Mouse (Mus musculus) frontal cortex, adult (tissue): ENCODE measurements at regions not wholly inside any gene's neighbourhood (a gene's known extent, or its start where the extent isn't known, plus 50 kb on each side); places are given as distances from the start of the nearest gene placed in this dataset.
"Not testable (repeated sequence)": the region's sequence is repeated elsewhere in the genome, so short reads cannot be mapped to it uniquely, and the experiment has no call there.

Source experiments
- ATAC-seq: cut with Nextera tagmentation; 2 replicates; pipeline ENCODE4 v1.9.2; 2017; ENCODE audit warnings: mild to moderate bottlenecking, moderate library complexity, mixed read lengths; ENCODE audit not compliant: low TSS enrichment

DNA sequence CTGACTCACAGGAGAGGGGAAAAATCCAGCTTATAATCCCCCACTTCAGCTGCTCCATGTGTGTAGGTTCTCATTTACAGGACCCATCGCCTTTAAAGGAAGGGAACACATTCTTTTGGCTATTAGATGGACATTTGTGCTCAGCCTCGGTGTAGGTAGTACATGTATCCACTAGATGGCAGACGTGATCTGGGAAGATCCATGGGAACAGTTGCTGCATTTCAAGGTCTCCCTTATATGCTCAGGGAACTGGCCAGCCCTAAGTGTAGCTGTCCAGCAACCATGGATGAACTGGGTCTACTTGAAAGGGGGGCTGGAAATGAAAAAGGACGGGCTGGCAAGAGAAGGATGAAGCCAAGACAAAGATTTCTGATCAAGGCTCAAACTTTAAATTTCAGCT, 124.0 kb downstream of the Akain1 start:
- peak; percentile 97 for ATAC-seq

DNA sequence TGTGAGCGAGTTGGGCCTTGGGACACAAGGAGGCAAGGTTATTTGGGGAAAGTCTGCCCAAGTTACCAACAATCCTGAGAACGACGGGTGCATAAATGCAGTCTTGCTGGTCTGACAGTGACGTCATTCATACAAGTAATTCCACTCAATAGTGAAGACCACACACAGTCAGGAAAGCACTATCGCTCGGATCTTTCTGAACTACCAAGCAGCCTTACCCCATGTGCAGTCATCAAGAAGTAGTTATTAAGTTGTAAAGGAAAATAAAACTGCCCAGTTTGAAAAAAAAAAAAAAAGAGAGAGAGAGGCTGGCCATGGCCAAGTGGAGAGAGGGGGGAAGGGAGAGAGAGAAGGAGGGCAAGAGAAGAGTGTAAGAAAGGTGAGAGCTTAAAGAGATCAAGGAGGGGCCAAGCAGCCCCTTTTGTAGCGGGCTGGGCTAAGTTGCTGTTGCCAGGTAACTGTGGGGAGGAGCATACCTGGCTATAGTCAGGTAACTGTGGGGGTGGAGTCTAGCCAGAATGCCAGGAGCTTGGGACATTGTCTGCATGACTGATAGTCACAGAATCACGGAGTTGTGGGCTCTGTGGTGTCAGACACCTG, 132.0 kb downstream of the Akain1 start:
- not testable (repeated sequence) for ATAC-seq

DNA sequence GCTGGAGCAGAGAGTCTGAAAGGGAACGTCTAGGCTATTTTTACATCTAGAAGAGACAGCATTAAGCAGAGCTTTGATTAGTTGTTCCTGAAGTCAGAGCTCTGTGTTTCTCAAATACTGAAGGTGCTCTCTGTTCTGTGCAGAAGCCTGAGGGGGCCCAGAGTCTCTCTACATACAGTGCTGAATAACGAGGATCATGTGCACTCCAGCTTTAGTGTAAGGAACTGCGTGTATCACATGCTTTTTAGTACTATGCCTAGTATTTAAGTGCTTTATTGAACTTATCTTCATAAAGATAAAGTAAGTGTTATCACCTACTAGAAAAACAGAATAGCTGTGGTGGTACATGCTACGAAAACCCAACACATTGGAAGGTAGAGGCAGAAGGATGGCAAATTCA, 151.4 kb downstream of the Akain1 start:
- ATAC-seq, result peak; percentile 50; the same call in 1 of the 2 replicates

DNA sequence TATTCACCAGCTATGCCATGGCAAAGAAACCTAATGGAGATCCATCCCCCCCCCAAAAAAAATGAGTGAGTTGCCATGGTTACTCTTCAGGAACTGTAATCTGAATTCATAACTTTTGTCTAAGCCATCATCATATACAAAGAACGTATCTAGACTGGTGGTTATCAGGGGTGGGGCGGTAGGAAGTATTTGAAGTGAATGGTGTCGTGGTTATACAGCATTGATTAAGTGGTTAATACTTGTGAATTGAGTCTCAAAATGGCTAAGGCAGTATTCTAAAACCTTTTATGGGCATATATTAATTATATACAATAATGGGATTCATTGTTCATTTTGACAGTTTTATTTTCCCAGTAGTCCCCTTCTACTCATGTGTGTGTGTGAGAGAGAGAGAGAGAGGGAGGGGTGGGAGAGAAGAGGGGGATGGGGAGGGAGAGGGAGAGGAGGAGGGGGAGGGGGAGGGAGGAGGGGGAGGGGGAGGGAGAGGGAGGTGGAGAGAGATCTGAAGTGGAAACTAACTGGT, 158.7 kb downstream of the Akain1 start:
- no peak for ATAC-seq

DNA sequence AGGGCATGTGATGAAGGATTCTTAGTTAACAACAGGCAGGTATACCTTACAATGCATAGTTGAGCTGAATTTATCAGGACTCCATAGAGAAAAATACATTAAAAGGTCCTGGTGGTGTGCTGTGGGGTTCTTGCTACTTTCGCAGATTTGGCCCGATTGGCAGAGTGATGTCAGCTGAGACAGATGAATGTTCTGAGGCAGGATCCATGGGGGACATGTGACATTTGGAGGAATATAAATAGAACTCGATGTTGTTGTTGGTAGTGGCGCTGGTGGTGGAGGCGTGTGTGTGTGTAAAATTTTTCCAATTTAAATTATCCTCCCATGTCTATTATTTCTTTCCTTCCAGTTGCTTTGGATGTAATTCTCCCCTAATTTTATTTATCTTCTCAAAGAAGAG, 159.3 kb downstream of the Akain1 start:
- ATAC-seq, result no peak

DNA sequence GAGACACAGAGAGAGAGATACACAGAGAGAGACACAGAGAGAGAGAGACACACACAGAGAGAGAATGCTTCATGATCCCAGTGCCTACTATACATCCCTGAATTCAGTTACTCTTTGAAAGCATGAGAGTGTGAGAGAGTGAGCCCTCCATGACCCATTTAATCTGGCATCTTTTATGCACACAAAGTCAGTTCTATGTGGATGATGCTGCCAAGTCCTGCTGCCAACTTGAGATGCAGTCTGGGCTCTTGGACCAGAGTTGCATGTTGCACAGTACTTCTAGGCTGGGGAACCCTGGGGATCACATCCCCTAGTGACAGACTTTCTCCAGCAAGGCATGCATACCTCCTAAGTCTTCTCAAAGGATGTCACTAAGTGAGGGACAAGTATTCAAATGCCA, 164.5 kb downstream of the Akain1 start:
- no peak for ATAC-seq

DNA sequence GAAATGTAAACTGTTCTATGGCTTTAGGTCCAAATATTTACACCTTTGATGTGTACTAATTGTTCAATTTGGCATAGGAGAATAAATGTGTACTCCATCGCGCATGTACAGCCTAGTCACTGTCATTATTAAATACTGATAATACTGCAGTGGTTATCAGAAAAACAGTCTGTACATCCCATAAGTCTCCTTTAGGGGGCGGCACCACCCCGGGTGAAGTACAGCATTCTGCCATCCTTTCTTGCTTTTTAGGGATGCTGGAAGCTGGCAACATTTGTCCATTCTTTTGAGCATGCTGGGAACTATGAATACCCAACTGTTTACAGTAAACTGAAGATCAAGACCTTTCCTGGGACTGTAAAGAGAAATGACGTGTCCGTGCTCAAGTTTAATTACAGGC, 165.6 kb downstream of the Akain1 start:
- peak; percentile 69 for ATAC-seq

DNA sequence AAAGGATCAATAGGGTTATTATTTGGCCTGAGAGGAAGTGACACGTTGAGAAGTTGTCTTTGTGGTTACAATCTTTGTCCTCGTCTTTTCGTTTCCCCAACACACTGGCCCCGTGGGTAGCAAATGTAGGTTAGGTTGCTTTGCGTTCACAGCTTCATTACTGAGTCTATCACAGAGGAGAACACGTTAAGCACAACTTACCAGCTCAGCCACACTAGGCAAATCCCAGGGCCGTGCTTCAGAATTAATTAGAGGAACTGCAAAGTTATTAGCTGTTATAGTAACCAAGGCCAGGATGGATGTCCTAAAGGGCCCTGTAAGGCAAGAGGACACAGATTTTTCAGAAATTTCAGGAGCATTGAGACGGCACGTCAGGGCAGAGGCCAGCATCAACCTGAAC, 166.3 kb downstream of the Akain1 start:
- ATAC-seq, result no peak

DNA sequence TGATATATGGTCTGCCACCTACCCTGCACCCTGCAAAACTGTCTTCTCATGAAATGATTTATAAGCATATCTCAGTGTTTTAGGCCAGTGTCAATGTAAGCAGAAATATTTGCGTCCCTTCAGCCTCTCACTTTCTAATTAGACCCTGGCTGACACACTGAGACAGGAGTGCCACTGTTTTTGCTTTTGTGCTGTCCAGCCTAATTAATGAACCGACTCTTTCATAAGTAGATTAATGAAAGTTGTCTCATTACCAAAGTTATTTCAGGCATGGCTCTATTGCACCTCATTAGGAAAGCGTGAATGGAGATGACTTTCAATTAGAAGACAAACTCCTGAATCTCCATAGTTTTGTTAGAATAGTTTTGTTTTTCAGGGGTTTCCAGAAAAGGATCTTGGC, 192.3 kb downstream of the Akain1 start:
- 0 out of 2 replicates have a peak, but pooled peaks have one; percentile 41 for ATAC-seq

DNA sequence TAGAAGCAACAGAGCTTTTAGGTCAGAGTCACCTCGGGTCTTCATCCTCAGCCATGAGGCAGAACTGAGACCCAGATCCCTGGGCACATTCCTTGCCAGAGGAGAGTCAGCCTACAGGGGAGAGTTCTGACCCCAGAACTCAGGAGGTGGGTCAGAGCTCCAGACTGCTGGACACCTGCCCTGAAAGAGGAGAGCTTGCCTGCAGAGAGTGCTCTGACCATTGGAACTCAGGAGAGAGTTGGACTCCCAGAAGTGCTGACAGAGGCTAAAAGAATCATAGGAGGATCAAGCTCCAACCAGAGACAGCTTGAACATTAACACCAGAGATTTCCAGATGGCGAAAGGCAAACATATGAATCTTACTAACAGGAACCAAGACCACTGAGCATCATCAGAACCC, 211.4 kb downstream of the Akain1 start:
- not testable (repeated sequence) for ATAC-seq

DNA sequence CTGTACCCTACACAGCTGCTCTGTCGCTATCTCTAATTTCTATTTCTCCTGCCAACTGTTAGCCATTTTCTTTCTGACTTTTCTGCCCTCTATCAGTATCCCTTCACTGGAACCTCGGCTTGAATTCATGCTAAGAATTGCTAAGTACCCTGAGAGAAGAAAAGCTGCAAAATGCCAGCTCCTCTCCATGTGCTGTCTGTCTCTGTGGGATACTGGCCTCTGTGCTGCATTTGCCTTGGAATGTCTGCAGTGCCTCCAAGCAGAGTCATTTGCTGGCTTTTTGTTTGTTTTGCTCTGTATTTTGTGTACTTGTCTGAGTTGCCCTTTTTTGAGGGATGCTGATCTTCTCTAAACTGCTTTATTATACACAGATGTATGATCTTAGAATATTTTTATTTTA, 215.5 kb downstream of the Akain1 start:
- no peak for ATAC-seq

DNA sequence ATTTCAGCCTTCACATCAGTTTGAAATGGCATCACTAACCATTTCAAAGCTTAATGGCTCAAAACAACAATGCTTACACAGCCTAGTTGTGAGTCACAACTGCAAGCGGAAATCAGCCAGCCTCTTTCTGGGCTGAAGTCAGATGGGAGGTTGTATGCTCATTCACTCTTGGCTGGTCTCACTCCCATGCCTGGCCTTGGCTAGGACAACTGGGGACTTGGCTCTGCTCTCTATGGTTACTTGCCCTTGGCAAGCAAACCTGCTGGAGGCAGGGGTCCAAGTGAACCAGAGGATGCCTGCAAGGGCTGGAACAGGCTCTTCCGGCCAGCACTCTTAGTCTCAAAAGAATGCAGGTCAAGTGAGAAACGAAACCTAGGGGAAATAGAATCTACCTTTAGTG, 233.4 kb downstream of the Akain1 start:
- ATAC-seq, result peak; percentile 70

DNA sequence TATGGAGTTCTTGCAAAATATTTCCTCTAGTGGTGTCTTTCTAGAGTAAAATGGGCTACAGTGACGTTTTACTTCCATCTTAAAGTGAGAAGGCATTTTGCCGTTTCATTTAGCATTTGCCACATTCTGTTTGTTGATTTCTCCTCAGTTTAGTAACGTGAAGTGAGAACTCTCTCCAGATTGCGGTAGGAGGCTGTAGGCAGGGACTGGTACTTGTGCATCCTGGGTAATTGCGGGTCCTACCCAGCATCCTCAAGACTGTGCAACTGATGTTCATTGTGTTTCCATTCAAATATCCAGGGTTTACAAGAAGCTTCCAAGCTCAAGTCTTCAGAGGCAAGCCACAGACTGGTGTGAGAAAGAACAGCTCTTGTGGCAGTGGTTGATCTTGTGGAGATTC, 244.0 kb downstream of the Akain1 start:
- ATAC-seq, result peak; percentile 69

DNA sequence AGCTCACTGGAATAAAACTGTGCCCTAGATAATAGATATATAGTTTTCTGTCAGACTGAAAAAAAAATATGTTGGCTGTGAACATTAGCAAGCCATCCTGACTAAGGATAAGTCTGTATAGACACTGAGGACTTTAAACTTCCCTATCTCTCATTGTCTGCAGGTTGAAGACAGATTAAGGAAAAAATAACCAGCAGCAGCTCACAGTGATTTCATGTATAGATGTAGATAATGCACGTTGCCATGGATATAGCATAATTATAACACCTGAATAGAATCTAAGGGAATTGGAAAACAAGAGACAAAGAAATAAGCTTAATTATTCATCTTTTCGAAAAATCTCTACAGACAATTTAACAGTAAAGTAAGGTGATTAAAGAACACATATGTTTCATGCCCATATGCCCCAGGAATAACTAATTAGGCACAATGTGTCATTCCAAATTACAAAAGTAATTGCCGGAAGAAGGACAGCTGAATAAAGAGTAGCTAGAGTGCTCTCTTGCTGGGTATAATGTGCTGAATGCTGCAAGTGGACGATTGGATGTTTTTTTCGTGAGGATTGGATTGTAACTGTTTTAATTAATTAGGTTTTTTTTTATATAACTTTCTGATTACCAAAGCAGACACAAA, 246.6 kb downstream of the Akain1 start:
- no peak for ATAC-seq

DNA sequence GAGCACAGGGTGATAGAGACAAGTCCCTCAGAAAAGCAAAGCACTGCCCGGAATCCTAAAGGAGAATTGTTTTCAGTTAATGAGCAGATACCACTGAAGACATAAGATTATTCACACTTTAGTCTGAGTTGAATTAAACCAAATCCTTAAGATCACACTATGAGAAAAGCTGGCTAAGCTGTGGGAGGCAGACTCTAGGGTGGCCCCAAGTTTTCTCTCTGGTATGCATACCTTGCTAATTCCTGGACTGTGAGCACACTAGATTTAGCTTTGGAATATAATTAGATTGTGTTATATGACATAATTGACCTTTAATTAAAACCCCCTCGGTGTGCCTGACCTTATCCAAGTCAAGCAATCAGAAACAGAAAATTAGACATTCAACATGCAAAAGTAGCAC, 247.3 kb downstream of the Akain1 start:
- no peak for ATAC-seq

DNA sequence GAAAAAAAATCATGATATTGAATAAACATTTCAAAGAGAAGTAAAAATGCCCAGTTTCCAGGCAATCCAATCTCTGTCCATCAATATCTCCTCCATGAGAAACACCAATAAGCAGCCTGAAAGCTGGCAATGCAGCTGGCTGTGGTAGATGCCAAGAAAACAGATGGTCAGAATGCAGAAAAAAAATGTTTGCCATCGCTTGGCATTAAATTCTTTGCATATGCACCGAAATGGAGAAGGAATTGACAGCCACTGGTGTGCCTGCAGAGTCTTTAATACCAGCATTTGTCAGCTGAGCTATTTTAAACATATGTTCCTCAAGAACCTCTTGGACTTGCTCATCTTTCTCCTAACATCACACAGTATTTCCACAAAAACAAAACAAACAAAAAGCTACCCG, 256.2 kb downstream of the Akain1 start:
- peak; percentile 67 for ATAC-seq

DNA sequence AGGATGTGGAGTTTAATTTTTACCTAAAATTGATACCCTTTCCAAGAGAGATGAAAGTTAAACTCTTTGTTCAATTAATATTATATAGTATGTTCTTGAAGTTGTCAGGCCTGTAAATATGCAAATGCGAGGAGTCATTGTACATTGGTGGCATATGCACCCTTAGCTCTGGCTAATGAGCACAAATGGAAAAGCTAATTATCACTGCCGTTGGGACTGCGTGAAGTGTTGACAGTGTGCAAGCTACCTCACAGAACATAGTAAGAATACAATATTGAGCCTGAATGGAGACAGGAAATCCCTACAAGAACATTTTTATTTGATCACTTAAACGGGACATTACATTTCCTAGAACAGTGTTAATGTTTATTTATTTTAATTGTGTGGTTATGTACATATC, 241.5 kb upstream of the Dlgap1 start:
- no peak for ATAC-seq

DNA sequence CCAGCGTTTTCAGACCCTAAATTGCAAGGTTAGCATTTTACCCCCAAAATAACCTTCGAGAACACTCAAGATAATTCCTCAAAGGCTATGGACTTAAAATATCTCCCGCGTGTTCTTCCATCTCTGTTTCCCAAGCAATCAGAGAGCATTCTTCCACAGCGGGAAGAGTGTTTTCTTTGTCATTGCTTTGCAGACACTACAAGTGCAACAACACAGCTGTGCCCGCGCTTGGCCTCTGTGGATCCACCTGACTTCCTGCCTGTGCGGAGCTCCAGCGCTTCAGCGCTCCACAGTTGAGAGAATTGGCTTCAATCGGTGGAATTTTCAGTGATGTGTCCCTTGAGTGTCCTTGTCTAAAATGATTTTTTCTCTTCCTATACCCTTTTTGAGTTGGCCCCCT, 235.9 kb upstream of the Dlgap1 start:
- peak; percentile 57; the same call in 1 of the 2 replicates for ATAC-seq

DNA sequence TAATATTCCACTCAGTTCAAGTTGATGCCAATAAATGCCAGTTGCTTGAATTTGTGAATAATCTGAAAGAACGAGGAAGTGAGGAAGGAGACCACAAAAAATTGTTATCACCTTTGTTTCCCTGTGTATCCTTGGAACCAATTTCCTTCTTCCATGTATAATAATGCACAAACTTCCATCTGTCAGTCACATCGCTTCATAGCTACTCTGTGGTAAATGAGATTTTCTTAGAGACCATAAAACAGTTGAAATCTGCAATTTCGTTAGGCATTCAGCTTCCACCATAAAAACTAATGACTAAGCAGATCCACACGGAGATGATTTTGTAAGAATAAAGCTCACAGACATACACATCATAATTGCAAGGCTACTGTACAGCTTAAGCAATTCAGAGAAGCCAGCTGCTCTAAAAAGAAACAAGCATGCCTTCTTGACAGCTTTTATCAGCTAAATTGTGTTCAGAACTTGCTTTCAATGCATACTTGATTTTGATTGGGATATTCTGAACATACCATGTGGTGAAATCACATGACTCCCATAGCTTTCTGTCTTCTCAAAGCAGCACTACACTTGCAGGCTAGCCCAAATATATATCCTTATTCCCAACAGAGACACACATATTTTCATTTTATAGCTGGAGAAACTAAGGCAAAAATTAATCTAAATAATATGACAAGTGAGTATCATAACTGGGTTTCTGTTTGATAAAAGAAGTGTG, 232.3 kb upstream of the Dlgap1 start:
- peak; percentile 38 for ATAC-seq

DNA sequence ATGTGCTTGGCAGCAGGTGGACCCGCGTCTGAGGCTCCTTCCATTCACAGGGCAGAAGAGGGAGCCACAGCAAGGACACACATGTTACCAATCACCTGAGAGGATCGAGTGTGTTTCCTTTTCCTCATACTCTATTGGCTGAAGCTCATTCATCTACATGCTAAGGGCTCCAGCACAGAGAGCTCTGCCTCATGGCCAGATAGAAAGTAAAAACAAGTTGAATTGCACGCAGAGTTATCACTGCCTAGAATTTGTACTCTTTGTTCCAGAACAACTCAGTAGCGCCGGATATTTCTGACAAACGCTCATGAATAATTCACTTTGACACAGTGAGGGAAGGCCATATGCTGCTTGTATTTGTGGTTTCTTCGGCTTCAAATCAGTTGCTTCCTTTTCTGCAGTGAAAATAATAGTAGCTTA, 199.9 kb upstream of the Dlgap1 start:
- peak; percentile 72 for ATAC-seq

DNA sequence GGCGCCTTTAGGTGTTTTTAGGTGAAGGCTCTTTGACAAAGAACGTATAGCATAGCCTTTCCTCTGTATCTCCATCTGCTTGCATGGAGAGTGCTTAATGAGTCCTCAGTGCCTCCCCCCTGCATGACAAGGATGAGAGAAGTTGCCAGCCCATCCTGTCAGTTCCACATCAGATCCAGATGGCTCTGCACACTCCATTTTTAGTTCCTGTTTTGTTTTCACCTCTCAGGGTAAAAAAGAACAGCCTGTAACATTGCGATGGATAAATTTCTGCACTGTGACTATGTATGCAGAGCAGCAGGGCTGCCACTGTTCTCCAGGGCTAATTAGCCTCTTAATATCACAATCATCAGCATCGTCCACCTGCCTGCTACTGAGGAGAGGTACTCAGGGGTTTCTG, 198.8 kb upstream of the Dlgap1 start:
- ATAC-seq, result peak; percentile 80

DNA sequence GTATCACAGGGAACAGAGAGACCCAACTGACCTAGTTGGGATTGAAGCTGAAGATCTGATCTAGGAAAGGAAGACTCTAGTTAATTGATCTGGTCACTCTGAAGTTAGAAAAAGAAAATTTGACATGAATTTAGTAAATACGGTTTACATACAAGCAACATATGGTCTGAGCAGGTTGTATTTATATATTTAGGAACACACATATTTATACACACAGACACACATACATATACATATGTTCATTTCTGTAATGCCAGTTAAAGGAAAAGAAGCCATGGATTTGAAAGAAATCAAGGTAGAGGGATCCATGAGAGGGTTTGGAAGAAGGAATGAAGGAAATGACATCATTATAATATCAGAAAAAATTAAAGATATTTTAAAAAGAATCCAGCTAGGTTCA, 187.7 kb upstream of the Dlgap1 start:
- ATAC-seq, result no peak

DNA sequence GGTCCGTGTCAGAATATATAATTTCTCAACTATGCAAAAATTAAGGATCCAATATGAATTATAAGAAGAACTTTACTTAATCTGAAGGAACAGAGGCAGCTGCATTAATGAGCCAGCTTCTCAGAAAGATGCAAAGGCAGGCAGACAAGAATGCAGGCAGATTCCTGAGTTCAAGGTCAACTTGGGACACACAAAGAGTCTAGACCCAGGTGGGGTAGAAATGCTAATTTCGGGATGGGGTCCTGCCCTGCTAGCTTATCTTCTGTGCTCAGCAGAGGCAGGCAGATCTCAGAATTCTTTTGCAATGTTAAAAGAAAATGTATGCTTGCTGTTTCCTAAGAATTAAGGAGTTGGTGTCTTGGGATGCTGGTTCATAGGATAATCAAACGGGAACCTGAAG, 181.9 kb upstream of the Dlgap1 start:
- ATAC-seq, result no peak
